Mouse (Mus musculus) midbrain, embryonic 13.5 days (tissue): ENCODE results near the gene Ano6. TPM values are rescaled to one million over a fixed set of nuclear protein-coding genes. Genes with fewer than 3 reads are reported as not detected.

Source experiments
- ATAC-seq: fragments of 200-750 bp; cut with Nextera tagmentation; 2 replicates; pipeline ENCODE4 v1.8.0; 2017; ENCODE audit warnings: mild to moderate bottlenecking, moderate TSS enrichment, moderate library complexity
- H3K27ac ChIP-seq: fragments of 300-500 bp; sonication (generic); 2 replicates; pipeline ENCODE4 v1.5.1; 2015; ENCODE audit warnings: inconsistent platforms, mild to moderate bottlenecking, moderate library complexity
- H3K27me3 ChIP-seq: fragments of 300-500 bp; sonication (generic); 2 replicates; pipeline ENCODE4 v1.6.1; 2015; ENCODE audit warnings: mild to moderate bottlenecking, inconsistent platforms
- H3K36me3 ChIP-seq: fragments of 300-500 bp; sonication (generic); 2 replicates; pipeline ENCODE4 v1.6.1; 2015; ENCODE audit warnings: mild to moderate bottlenecking, inconsistent platforms
- H3K4me1 ChIP-seq: fragments of 300-500 bp; sonication (generic); replicated peaks from 2 replicates; pipeline ENCODE4 v1.6.1; 2015; ENCODE audit warnings: inconsistent platforms
- H3K4me2 ChIP-seq: fragments of 300-500 bp; sonication (generic); replicated peaks from 2 replicates; pipeline ENCODE4 v1.6.1; 2015; ENCODE audit warnings: moderate library complexity, mild to moderate bottlenecking, inconsistent platforms
- H3K4me3 ChIP-seq: fragments of 300-500 bp; sonication (generic); replicated peaks from 2 replicates; pipeline ENCODE4 v1.5.1; 2015; ENCODE audit warnings: mild to moderate bottlenecking, inconsistent platforms
- H3K9ac ChIP-seq: fragments of 300-500 bp; sonication (generic); replicated peaks from 2 replicates; pipeline ENCODE4 v1.6.1; 2015; ENCODE audit warnings: mild to moderate bottlenecking, inconsistent platforms
- H3K9me3 ChIP-seq: fragments of 300-500 bp; sonication (generic); 2 replicates; pipeline ENCODE4 v1.6.1; 2016; ENCODE audit warnings: mild to moderate bottlenecking, inconsistent platforms
- WGBS: fragments of 180-500 bp; shearing (Covaris S2); methylation state at CpG from one replicate; pipeline ENCODE4 v1.1.7; 2015; 5-methylcytosine and 5-hydroxymethylcytosine counted together
- polyA plus RNA-seq: library from polyadenylated mRNA; unstranded; fragments of >200 nt; fragmentation: Nextera tagmentation; extraction: Ambion mirVana; gene quantifications from 2 replicates; pipeline ENCODE4 v1.2.1, GENCODE M21; 2015

Ano6 gene
- polyA plus RNA-seq, 1 experiment from 2014 or later = 26.8 TPM

- H3K9me3 ChIP-seq = no peaks in the 10 kb centered on the region
- WGBS = 59% methylated on average over 13 of the region's 13 CpGs
- no peaks in the 10 kb centered on the region for H3K27me3 ChIP-seq
- H3K4me2 ChIP-seq = no peak overlapping the region
- H3K36me3 ChIP-seq = no peaks in the 10 kb centered on the region
- no peak overlapping the region for H3K9ac ChIP-seq
- no peak overlapping the region for H3K27ac ChIP-seq
- H3K4me3 ChIP-seq = no peak overlapping the region
- ATAC-seq = no peak
- H3K4me1 ChIP-seq = no peaks in the 10 kb centered on the region
Measured at GRCm38 (mm10) chr15:95772374-95772773, 18.3 kb upstream of the Ano6 start.

GRCm38 (mm10) chr15:95772861-95773836, 17.5 kb upstream of the Ano6 start:
- ATAC-seq = no peak
- Histone ChIP-seq H3K4me1 (no peaks in the 10 kb centered on the region), H3K36me3 (no peaks in the 10 kb centered on the region), H3K4me2 (no peak overlapping the region), H3K27ac (no peak overlapping the region), H3K9me3 (no peaks in the 10 kb centered on the region), H3K9ac (no peak overlapping the region), H3K4me3 (no peak overlapping the region), H3K27me3 (no peaks in the 10 kb centered on the region)
- 48% methylated on average over 14 of the region's 14 CpGs for WGBS

- Histone ChIP-seq H3K36me3 (no peaks in the 10 kb centered on the region), H3K27ac (no peak overlapping the region), H3K4me1 (no peaks in the 10 kb centered on the region), H3K9me3 (no peaks in the 10 kb centered on the region), H3K4me3 (no peak overlapping the region), H3K4me2 (no peak overlapping the region), H3K27me3 (no peaks in the 10 kb centered on the region), H3K9ac (no peak overlapping the region)
- no peak for ATAC-seq
- WGBS = 87% methylated on average over 6 of the region's 6 CpGs
Measured at GRCm38 (mm10) chr15:95774197-95774596, 16.4 kb upstream of the Ano6 start.

DNA sequence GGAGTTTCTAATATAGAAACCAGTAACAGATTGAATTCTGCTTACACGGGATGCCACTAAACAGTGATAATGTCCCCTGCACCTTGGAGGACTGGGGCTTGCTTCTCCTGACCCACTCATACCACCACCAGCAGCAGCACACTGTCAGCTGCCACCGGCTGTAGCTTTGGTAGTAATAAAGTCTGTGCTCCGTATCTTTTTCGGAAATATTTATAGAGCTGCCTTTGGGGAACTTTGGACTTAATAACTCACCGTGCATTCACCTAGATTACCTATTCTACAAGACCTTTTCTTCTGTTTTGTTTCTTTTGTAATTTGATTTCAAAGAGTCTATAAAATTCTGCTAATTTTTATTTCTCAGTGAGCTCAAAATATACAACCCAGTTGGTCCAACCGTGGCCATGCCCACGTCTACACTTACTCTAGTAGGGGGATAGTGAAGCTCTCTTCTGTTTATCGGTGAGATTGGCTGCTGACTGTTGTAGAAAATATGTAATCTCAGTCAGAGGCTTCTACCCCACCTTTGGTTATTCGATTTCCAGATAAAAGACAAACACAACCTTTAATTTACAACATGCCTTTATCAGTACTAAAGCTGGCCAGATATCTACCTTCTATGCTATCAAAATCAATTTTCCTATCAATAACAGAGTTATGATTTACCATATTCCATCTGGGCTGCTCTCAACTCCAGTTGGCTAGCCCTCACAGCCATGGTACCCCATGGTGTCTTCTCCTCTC, 15.8 kb upstream of the Ano6 start:
- Histone ChIP-seq H3K4me2 (no peak overlapping the region), H3K4me1 (no peaks in the 10 kb centered on the region), H3K9me3 (no peaks in the 10 kb centered on the region), H3K27me3 (no peaks in the 10 kb centered on the region), H3K9ac (no peak overlapping the region), H3K4me3 (no peak overlapping the region), H3K36me3 (no peaks in the 10 kb centered on the region), H3K27ac (no peak overlapping the region)
- ATAC-seq = no peak
- 92% methylated on average over 9 of the region's 9 CpGs for WGBS

DNA sequence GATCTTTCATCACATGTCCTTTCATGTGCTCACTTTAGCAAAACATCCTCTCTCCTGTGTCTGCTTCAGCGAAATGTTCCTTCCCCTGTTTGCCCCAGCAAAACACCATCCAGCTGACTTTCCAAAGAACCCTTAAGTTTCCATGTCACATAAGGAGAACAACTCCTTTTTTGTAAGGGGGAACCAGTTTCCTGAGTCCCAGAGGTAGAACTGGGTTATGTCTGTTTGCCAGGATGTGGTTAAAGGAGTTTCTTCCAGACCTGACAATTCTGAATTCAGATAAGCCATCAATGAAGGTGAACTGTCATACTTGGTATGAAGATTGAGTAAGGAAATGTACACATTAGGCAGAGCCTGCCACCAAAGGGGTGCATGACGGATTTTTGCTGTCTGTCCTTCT, 12.9 kb upstream of the Ano6 start:
- Histone ChIP-seq H3K9me3 (no peaks in the 10 kb centered on the region), H3K27ac (no peak overlapping the region), H3K4me1 (no peaks in the 10 kb centered on the region), H3K27me3 (no peaks in the 10 kb centered on the region), H3K36me3 (no peaks in the 10 kb centered on the region), H3K4me2 (no peak overlapping the region), H3K4me3 (no peak overlapping the region), H3K9ac (no peak overlapping the region)
- no peak for ATAC-seq
- 91% methylated on average over 2 of the region's 2 CpGs for WGBS

- Histone ChIP-seq H3K27ac (no peak overlapping the region), H3K4me1 (no peaks in the 10 kb centered on the region), H3K9ac (no peak overlapping the region), H3K4me3 (no peak overlapping the region), H3K9me3 (no peaks in the 10 kb centered on the region), H3K36me3 (no peaks in the 10 kb centered on the region), H3K27me3 (no peaks in the 10 kb centered on the region), H3K4me2 (no peak overlapping the region)
- WGBS = 91% methylated on average over 4 of the region's 4 CpGs
- no peak for ATAC-seq
Measured at GRCm38 (mm10) chr15:95778710-95779109, 11.9 kb upstream of the Ano6 start.

DNA sequence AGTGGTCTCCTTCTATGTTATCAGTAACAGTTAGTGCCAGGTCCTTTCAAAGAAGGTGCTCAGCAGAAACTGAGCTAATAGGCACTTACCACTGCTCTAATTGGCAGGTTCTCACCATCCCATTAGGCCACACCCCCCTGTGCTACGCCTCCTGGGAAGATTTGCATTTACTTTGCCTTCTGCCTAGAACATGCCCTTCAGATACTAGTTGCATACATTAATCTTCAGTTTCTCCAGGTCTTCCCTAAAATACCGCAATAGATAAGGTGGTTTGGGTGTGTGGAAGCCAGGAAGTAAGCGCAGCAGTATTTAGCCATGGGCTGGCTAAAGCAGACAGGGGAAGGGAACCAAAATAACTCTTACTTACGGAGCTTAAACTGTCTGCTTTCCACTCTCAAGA, 4.0 kb upstream of the Ano6 start:
- H3K27me3 ChIP-seq = peaks cover 6% of the 10 kb centered on the region
- WGBS = 87% methylated on average over 4 of the region's 4 CpGs

DNA sequence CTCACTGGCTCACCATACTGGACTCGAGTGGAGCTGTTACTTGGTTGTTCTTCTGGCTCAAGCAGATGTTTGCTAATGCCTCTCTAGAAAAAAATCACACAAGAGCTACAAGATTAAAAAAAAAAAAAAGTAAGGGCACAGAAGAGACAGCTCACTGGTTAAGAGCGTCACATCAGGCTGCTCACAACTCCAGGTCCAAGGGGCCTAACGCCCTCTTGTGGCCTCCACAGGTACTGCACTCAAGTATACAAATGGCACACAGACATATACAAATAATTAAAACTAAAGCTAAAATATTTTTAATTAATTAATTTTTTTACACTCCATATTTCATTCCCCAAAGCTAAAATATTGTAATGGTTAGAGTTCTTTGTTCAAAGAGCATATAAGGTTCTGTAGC, 3.1 kb upstream of the Ano6 start:
- no peak overlapping the region for H3K4me2 ChIP-seq
- H3K27ac ChIP-seq = no peak overlapping the region
- peaks cover 6% of the 10 kb centered on the region for H3K27me3 ChIP-seq
- no peak overlapping the region for H3K9ac ChIP-seq
- ATAC-seq = no peak
- no peak overlapping the region for H3K4me3 ChIP-seq
- WGBS = 50% methylated on average over 3 of the region's 3 CpGs
- H3K4me1 ChIP-seq = peaks cover 22% of the 10 kb centered on the region
- H3K9me3 ChIP-seq = peaks cover 5% of the 10 kb centered on the region; the same call in 1 of the 2 replicates
- H3K36me3 ChIP-seq = no peaks in the 10 kb centered on the region

More for the DNA sequence above, 4.0 kb upstream of the Ano6 start:
- peaks cover 5% of the 10 kb centered on the region; the same call in 1 of the 2 replicates for H3K9me3 ChIP-seq
- H3K9ac ChIP-seq = no peak overlapping the region
- no peak overlapping the region for H3K4me3 ChIP-seq
- ATAC-seq = no peak
- H3K36me3 ChIP-seq = no peaks in the 10 kb centered on the region
- H3K4me1 ChIP-seq = peaks cover 12% of the 10 kb centered on the region
- H3K27ac ChIP-seq = no peak overlapping the region
- no peak overlapping the region for H3K4me2 ChIP-seq

DNA sequence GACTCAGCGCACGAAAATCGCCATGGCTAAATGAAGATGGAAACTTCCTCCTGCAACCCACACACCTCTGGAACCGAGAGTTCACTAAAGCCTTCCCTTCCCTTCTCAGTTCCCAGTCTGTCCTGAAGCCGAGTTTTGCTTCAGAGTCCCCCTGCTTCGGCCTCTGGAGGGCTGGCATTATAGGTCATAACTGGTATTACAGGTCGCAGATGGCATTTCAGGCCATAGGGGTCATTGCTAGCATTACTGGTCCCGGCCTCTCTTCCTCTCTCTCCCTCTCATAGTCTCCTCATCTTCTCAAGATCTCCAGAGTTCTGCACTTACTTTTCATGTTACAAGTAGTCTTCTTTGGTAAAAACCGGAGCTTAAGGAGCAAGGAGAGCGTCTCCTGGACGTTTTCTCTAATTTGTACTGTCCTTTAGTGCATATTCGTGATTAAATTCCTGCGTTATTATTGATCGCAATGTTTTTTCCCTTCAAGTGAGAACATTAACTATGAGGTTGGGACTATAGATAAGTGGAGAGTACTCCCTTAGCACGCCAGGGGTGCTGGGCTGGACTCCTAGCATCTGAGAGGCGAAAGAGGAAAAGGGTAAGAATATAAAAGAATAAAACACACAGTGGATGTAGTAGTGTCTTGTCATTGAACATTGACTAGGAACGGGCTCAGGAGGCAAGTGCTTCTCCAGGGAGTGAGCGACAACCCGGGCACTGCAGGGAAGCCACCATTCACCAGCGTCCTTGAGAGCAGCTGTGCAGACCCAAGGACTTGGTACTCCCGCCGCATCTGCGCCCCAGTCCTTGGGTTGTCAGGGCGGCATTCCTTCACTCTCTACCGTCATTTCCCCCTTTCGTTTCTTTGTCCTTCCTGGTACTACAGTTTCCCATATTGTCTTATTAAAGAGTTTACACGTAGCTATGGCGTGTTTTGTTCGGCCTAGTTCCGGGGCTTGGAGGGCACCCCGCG, 798 bp upstream of the Ano6 start:
- no peaks in the 10 kb centered on the region for H3K36me3 ChIP-seq
- peak; percentile 68 for ATAC-seq
- H3K4me2 ChIP-seq = peak overlapping the region; percentile 80
- peaks cover 40% of the 10 kb centered on the region for H3K4me1 ChIP-seq
- H3K4me3 ChIP-seq = peak overlapping the region; percentile 82
- peaks cover 5% of the 10 kb centered on the region; the same call in 1 of the 2 replicates for H3K9me3 ChIP-seq
- peak overlapping the region; percentile 92 for H3K9ac ChIP-seq
- 11% methylated on average over 32 of the region's 32 CpGs for WGBS
- peaks cover 6% of the 10 kb centered on the region for H3K27me3 ChIP-seq
- peak overlapping the region; percentile 76 for H3K27ac ChIP-seq

GRCm38 (mm10) chr15:95791141-95791791, 623 bp downstream of the Ano6 start:
- Histone ChIP-seq H3K9me3 (peaks cover 5% of the 10 kb centered on the region; the same call in 1 of the 2 replicates), H3K4me1 (peaks cover 41% of the 10 kb centered on the region), H3K27ac (peak overlapping the region; percentile 76), H3K27me3 (peaks cover 6% of the 10 kb centered on the region), H3K4me3 (peak overlapping the region; percentile 82), H3K4me2 (peak overlapping the region; percentile 80), H3K9ac (peak overlapping the region; percentile 92), H3K36me3 (no peaks in the 10 kb centered on the region)
- 2% methylated on average over 32 of the region's 32 CpGs for WGBS
- peak; percentile 59 for ATAC-seq

DNA sequence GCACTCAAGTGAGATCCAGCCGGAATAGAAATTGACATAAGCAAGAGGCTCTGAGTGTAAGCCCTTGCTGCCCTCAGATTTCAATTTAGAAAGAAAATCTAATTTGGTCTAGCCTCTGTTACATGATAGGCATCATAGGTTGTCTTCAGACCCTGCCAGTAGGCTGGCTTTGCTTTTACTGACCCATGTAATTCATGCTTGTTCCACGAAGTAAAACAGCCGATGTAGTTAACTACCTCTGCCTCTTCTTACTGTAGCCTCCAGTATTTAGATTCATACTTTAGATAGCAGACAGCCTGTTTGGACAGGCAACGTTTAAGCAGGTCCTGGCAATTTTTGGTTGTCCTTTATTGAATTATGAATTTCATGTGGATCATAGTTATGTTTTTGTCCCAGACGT, 1.2 kb downstream of the Ano6 start:
- Histone ChIP-seq H3K9ac (peak overlapping the region; percentile 92), H3K36me3 (no peaks in the 10 kb centered on the region)
- WGBS = 62% methylated on average over 5 of the region's 5 CpGs

More for the DNA sequence above, 1.2 kb downstream of the Ano6 start:
- no peak for ATAC-seq
- Histone ChIP-seq H3K4me2 (peak overlapping the region; percentile 80), H3K27ac (no peak overlapping the region), H3K9me3 (peaks cover 5% of the 10 kb centered on the region; the same call in 1 of the 2 replicates), H3K4me1 (peaks cover 41% of the 10 kb centered on the region), H3K27me3 (peaks cover 6% of the 10 kb centered on the region), H3K4me3 (peak overlapping the region; percentile 82)
